Mouse (Mus musculus): ENCODE measurements around the gene Atp6v1e2.

Atp6v1e2 gene

GRCm38 (mm10) chr17:86965121-86965520, 17.4 kb upstream of the Atp6v1e2 start:
- DNase-seq (ENCODE audit: low spot score in 2 of 2), result no peak

- DNase-seq (ENCODE audit: low spot score in 2 of 2), result peak; percentile 63 to 77
These were observed 16.8 kb upstream of the Atp6v1e2 start for GRCm38 (mm10) chr17:86964502-86964901.

- DNase-seq (ENCODE audit: low spot score in 2 of 2), result no peak
These were observed 16.3 kb upstream of the Atp6v1e2 start for GRCm38 (mm10) chr17:86964041-86964440.

- DNase-seq (ENCODE audit: low spot score in 2 of 2), result no peak
These were observed 15.8 kb upstream of the Atp6v1e2 start for GRCm38 (mm10) chr17:86963586-86963902.

- peak; percentile 84 for DNase-seq (ENCODE audit: low spot score in 2 of 2)
These were observed 15.3 kb upstream of the Atp6v1e2 start, which contains the start of gene Rhoq for GRCm38 (mm10) chr17:86962894-86963585. TSS of gene Rhoq (plus strand) at chr17:86963082.

- peak; percentile 76 to 81 for DNase-seq (ENCODE audit: low spot score in 2 of 2)
These were observed 14.7 kb upstream of the Atp6v1e2 start for GRCm38 (mm10) chr17:86962297-86962893.

GRCm38 (mm10) chr17:86961301-86961841, 13.7 kb upstream of the Atp6v1e2 start:
- DNase-seq (ENCODE audit: low spot score in 2 of 2), result no peak

- no peak for DNase-seq (ENCODE audit: low spot score in 2 of 2)
These were observed 10.3 kb upstream of the Atp6v1e2 start for GRCm38 (mm10) chr17:86957968-86958367.

- no peak for DNase-seq (ENCODE audit: low spot score in 2 of 2)
These were observed 9.5 kb upstream of the Atp6v1e2 start for GRCm38 (mm10) chr17:86957239-86957638.

- no peak for DNase-seq (ENCODE audit: low spot score in 2 of 2)
These were observed 1.1 kb upstream of the Atp6v1e2 start for GRCm38 (mm10) chr17:86948801-86949200.

GRCm38 (mm10) chr17:86946078-86946477, 1.6 kb downstream of the Atp6v1e2 start:
- DNase-seq (ENCODE audit: low spot score in 2 of 2), result no peak

- DNase-seq (ENCODE audit: low spot score in 2 of 2), result no peak
These were observed 4.5 kb downstream of the Atp6v1e2 start for GRCm38 (mm10) chr17:86943158-86943557.

- no peak for DNase-seq (ENCODE audit: low spot score in 2 of 2)
These were observed 5.6 kb downstream of the Atp6v1e2 start for GRCm38 (mm10) chr17:86942112-86942511.

GRCm38 (mm10) chr17:86938683-86939082, 9.0 kb downstream of the Atp6v1e2 start:
- no peak for DNase-seq (ENCODE audit: low spot score in 2 of 2)

GRCm38 (mm10) chr17:86937497-86938155, 10.1 kb downstream of the Atp6v1e2 start:
- DNase-seq (ENCODE audit: low spot score in 2 of 2), result peak; percentile 48 to 65

GRCm38 (mm10) chr17:86937064-86937463, 10.6 kb downstream of the Atp6v1e2 start:
- no peak for DNase-seq (ENCODE audit: low spot score in 2 of 2)

GRCm38 (mm10) chr17:86932896-86933295, 14.8 kb downstream of the Atp6v1e2 start:
- no peak for DNase-seq (ENCODE audit: low spot score in 2 of 2)

GRCm38 (mm10) chr17:86929981-86930380, 17.7 kb downstream of the Atp6v1e2 start:
- no peak for DNase-seq (ENCODE audit: low spot score in 2 of 2)

GRCm38 (mm10) chr17:86929355-86929754, 18.3 kb downstream of the Atp6v1e2 start:
- no peak for DNase-seq (ENCODE audit: low spot score in 2 of 2)

- DNase-seq (ENCODE audit: low spot score in 2 of 2), result no peak
These were observed 20.9 kb downstream of the Atp6v1e2 start for GRCm38 (mm10) chr17:86926836-86927235.

GRCm38 (mm10) chr17:86924679-86925078, 23.0 kb downstream of the Atp6v1e2 start:
- no peak for DNase-seq (ENCODE audit: low spot score in 2 of 2)

GRCm38 (mm10) chr17:86919729-86920128, 28.0 kb downstream of the Atp6v1e2 start:
- DNase-seq (ENCODE audit: low spot score in 2 of 2), result no peak

- DNase-seq (ENCODE audit: low spot score in 2 of 2), result no peak
These were observed 28.9 kb downstream of the Atp6v1e2 start for GRCm38 (mm10) chr17:86918786-86919185.

Measured in right cerebral cortex, postnatal 36 days (tissue).